Mouse (Mus musculus): ENCODE data around the gene Sfmbt1.

The Sfmbt1 gene

GRCm38 (mm10) chr14:30714799-30715617, at the start of gene Sfmbt1:
Gene Sfmbt1, plus strand, starts transcription at chr14:30714849.
- TF ChIP-seq NANOG (IDR thresholded peaks at IDR 0.05; ENCODE audit: borderline replicate concordance, low read length) (no peak), CTCF (conservative IDR thresholded peaks at IDR 0.05; ENCODE audit: low read length) (no peak)
- peaks cover 21% of the 10 kb centered on the region for H3K4me1 ChIP-seq (replicated peaks; ENCODE audit: low read depth, low read length)

DNA sequence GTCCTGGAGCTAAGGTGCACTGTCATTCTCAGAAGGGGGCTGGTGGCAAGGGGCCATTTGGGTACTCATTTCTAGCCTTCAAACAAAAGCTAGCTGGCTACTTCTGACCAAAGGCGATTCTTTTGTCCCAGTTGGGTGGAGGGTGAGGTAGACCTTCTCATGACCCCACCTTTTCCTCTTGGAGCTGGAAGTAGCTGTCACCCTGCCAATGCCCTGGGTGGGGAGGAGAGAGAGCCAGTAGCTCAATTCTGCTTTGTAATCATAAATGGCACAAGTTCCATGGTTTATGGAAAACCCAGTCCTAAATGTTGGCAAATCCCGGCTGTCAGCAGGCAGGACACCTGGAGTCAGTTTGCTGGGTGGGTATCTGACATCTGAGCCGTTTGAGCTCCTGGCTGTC, 48.6 kb upstream of the Sfmbt1 start:
- no peak for TF ChIP-seq CTCF (conservative IDR thresholded peaks at IDR 0.05; ENCODE audit: low read length)

More at GRCm38 (mm10) chr14:30714799-30715617, at the start of gene Sfmbt1:
- no peaks in the 10 kb centered on the region for H3K9me3 ChIP-seq (ENCODE audit: low read length)
- peak within 1 kb of the TSS; percentile 90 for H3K4me3 ChIP-seq (replicated peaks; ENCODE audit: low read length)
- H3K36me3 ChIP-seq (ENCODE audit: insufficient read depth, low read length), result no peaks in the 10 kb centered on the region
- peaks cover 57% of the 10 kb centered on the region for H3K27me3 ChIP-seq (ENCODE audit: insufficient read depth, low read length)

GRCm38 (mm10) chr14:30666604-30667003, 48.0 kb upstream of the Sfmbt1 start:
- Histone ChIP-seq H3K4me3 (replicated peaks; ENCODE audit: low read length) (no peak overlapping the region), H3K9me3 (ENCODE audit: low read length) (no peaks in the 10 kb centered on the region), H3K36me3 (ENCODE audit: insufficient read depth, low read length) (peaks cover 98% of the 10 kb centered on the region), H3K27me3 (ENCODE audit: insufficient read depth, low read length) (no peaks in the 10 kb centered on the region), H3K4me1 (replicated peaks; ENCODE audit: low read depth, low read length) (no peaks in the 10 kb centered on the region; the same call in 1 of the 2 replicates)
- TF ChIP-seq POU5F1 (IDR thresholded peaks at IDR 0.05; ENCODE audit: borderline replicate concordance, low read length) (no peak), CTCF (conservative IDR thresholded peaks at IDR 0.05; ENCODE audit: low read length) (no peak), NANOG (IDR thresholded peaks at IDR 0.05; ENCODE audit: borderline replicate concordance, low read length) (no peak)

More for the DNA sequence above, 48.6 kb upstream of the Sfmbt1 start:
- Histone ChIP-seq H3K4me1 (replicated peaks; ENCODE audit: low read depth, low read length) (no peaks in the 10 kb centered on the region; the same call in 1 of the 2 replicates), H3K9me3 (ENCODE audit: low read length) (no peaks in the 10 kb centered on the region), H3K27me3 (ENCODE audit: insufficient read depth, low read length) (no peaks in the 10 kb centered on the region), H3K4me3 (replicated peaks; ENCODE audit: low read length) (no peak overlapping the region), H3K36me3 (ENCODE audit: insufficient read depth, low read length) (peaks cover 98% of the 10 kb centered on the region)

DNA sequence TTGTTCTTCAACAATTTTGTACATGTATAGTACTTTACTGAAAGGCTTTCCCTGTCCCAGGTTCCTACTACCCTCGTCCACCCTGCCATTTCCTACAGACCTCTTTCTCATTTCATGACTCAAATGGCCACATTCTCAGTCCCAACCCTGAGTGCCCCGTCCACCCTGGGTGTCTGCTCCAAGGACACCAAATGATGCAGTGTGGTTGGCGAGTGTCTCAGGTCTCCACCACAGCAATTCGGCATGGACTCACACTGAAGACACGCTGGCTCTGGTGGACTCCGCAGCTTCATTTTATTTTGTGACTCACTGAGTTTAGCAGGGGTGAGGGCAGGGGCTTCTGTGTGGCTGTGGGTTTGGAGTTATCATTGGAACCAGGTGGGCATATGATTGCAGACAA, 44.5 kb upstream of the Sfmbt1 start:
- peaks cover 96% of the 10 kb centered on the region for H3K36me3 ChIP-seq (ENCODE audit: insufficient read depth, low read length)
- H3K4me1 ChIP-seq (replicated peaks; ENCODE audit: low read depth, low read length), result no peaks in the 10 kb centered on the region; the same call in 1 of the 2 replicates
- TF ChIP-seq NANOG (IDR thresholded peaks at IDR 0.05; ENCODE audit: borderline replicate concordance, low read length), result no peak
- TF ChIP-seq POU5F1 (IDR thresholded peaks at IDR 0.05; ENCODE audit: borderline replicate concordance, low read length), result no peak
- no peak for TF ChIP-seq CTCF (conservative IDR thresholded peaks at IDR 0.05; ENCODE audit: low read length)
- H3K4me3 ChIP-seq (replicated peaks; ENCODE audit: low read length), result no peak overlapping the region
- no peaks in the 10 kb centered on the region for H3K27me3 ChIP-seq (ENCODE audit: insufficient read depth, low read length)
- H3K9me3 ChIP-seq (ENCODE audit: low read length), result no peaks in the 10 kb centered on the region

- Histone ChIP-seq H3K4me3 (replicated peaks; ENCODE audit: low read length) (no peak overlapping the region), H3K9me3 (ENCODE audit: low read length) (no peaks in the 10 kb centered on the region), H3K4me1 (replicated peaks; ENCODE audit: low read depth, low read length) (no peaks in the 10 kb centered on the region; the same call in 1 of the 2 replicates), H3K36me3 (ENCODE audit: insufficient read depth, low read length) (peaks cover 95% of the 10 kb centered on the region), H3K27me3 (ENCODE audit: insufficient read depth, low read length) (no peaks in the 10 kb centered on the region)
- TF ChIP-seq POU5F1 (IDR thresholded peaks at IDR 0.05; ENCODE audit: borderline replicate concordance, low read length), result no peak
- TF ChIP-seq NANOG (IDR thresholded peaks at IDR 0.05; ENCODE audit: borderline replicate concordance, low read length), result no peak
- TF ChIP-seq CTCF (conservative IDR thresholded peaks at IDR 0.05; ENCODE audit: low read length), result no peak
Observed at GRCm38 (mm10) chr14:30671095-30671985, 43.3 kb upstream of the Sfmbt1 start.

DNA sequence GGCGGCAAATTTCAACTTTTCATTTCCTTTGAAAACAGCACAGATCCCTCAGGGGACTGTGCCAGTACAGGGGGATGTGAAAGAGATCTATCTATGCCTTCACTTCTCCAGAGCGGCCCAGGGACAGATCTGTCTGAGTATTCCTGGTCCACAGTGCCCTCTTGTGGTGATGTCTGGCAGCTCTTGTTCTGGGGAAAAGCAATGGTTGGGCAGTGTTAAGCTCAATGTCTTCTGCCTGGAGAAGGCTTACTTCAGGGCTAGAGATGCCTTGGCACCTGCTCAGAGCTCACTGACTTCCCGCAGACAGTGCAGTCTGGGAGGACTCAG, 42.7 kb upstream of the Sfmbt1 start:
- no peaks in the 10 kb centered on the region for H3K9me3 ChIP-seq (ENCODE audit: low read length)
- H3K27me3 ChIP-seq (ENCODE audit: insufficient read depth, low read length), result no peaks in the 10 kb centered on the region
- no peak overlapping the region for H3K4me3 ChIP-seq (replicated peaks; ENCODE audit: low read length)
- peaks cover 95% of the 10 kb centered on the region for H3K36me3 ChIP-seq (ENCODE audit: insufficient read depth, low read length)
- H3K4me1 ChIP-seq (replicated peaks; ENCODE audit: low read depth, low read length), result no peaks in the 10 kb centered on the region; the same call in 1 of the 2 replicates
- TF ChIP-seq CTCF (conservative IDR thresholded peaks at IDR 0.05; ENCODE audit: low read length) (peak; percentile 85), NANOG (IDR thresholded peaks at IDR 0.05; ENCODE audit: borderline replicate concordance, low read length) (no peak)

DNA sequence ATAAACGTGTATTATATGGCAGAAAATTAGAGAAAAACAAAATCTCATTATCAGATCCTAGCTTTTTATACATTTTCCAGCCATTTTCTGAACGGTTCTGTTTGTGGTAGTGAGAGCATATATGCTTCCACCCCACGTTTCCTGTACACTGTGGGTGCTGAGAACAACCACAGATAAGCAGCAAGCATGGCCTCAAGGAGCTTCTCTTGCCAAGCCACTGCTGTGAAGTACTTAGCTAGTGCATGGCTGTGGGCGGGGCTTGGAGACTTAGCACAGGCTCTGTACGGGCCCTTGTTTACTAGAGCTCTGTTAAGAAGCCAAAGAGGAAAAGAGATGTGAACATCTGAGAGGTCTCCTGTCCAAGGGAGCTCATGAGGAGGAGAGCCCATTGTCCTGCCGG, 39.7 kb upstream of the Sfmbt1 start:
- Histone ChIP-seq H3K4me3 (replicated peaks; ENCODE audit: low read length) (no peak overlapping the region), H3K4me1 (replicated peaks; ENCODE audit: low read depth, low read length) (no peaks in the 10 kb centered on the region; the same call in 1 of the 2 replicates), H3K27me3 (ENCODE audit: insufficient read depth, low read length) (no peaks in the 10 kb centered on the region), H3K9me3 (ENCODE audit: low read length) (no peaks in the 10 kb centered on the region), H3K36me3 (ENCODE audit: insufficient read depth, low read length) (peaks cover 95% of the 10 kb centered on the region)
- TF ChIP-seq POU5F1 (IDR thresholded peaks at IDR 0.05; ENCODE audit: borderline replicate concordance, low read length), result no peak
- no peak for TF ChIP-seq NANOG (IDR thresholded peaks at IDR 0.05; ENCODE audit: borderline replicate concordance, low read length)
- TF ChIP-seq CTCF (conservative IDR thresholded peaks at IDR 0.05; ENCODE audit: low read length), result no peak

DNA sequence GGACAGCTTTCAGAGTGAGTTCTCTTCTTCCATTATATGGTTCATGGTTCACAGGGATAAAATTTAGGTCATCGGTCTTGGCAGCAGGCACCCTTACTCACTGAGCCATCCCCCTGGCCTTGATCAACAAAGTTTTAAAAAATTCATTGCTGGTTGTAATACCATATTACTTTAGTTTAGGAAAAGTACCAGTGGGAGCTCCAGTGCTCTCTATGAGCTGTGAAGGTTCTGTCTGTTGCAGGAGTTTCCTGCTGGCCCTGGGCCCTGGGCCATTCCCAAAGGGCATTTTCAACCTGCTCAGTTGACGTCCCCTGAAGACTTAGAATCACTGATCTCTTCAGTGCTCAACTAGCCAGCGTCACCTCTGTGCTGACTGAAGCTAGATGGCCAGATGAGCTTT, 32.5 kb upstream of the Sfmbt1 start:
- no peaks in the 10 kb centered on the region for H3K4me1 ChIP-seq (replicated peaks; ENCODE audit: low read depth, low read length)
- H3K4me3 ChIP-seq (replicated peaks; ENCODE audit: low read length), result no peak overlapping the region
- no peaks in the 10 kb centered on the region for H3K9me3 ChIP-seq (ENCODE audit: low read length)
- H3K27me3 ChIP-seq (ENCODE audit: insufficient read depth, low read length), result no peaks in the 10 kb centered on the region
- TF ChIP-seq CTCF (conservative IDR thresholded peaks at IDR 0.05; ENCODE audit: low read length) (no peak), POU5F1 (IDR thresholded peaks at IDR 0.05; ENCODE audit: borderline replicate concordance, low read length) (no peak), NANOG (IDR thresholded peaks at IDR 0.05; ENCODE audit: borderline replicate concordance, low read length) (no peak)
- peaks cover 83% of the 10 kb centered on the region for H3K36me3 ChIP-seq (ENCODE audit: insufficient read depth, low read length)
